Mouse (Mus musculus) liver, embryonic 15.5 days (tissue): Measurements from ENCODE around the gene Mcat. TPM values are rescaled to one million over a fixed set of nuclear protein-coding genes. Genes with fewer than 3 reads are reported as not detected.

Experiments
- ATAC-seq: fragments of 200-750 bp; cut with Nextera tagmentation; 2 replicates; pipeline ENCODE4 v1.8.0; 2017; ENCODE audit warnings: moderate number of reproducible peaks, mild to moderate bottlenecking, moderate library complexity; ENCODE audit not compliant: insufficient read depth
- H3K27ac ChIP-seq: fragments of 300-500 bp; sonication (generic); replicated peaks from 2 replicates; pipeline ENCODE4 v1.5.1; 2015; ENCODE audit warnings: mild to moderate bottlenecking, inconsistent platforms
- H3K27me3 ChIP-seq: fragments of 300-500 bp; sonication (generic); 2 replicates; pipeline ENCODE4 v1.6.1; 2015; ENCODE audit warnings: mild to moderate bottlenecking, inconsistent platforms
- H3K36me3 ChIP-seq: fragments of 300-500 bp; sonication (generic); replicated peaks from 2 replicates; pipeline ENCODE4 v1.6.1; 2015; ENCODE audit warnings: moderate library complexity, mild to moderate bottlenecking, inconsistent platforms
- H3K4me1 ChIP-seq: fragments of 300-500 bp; sonication (generic); replicated peaks from 2 replicates; pipeline ENCODE4 v1.6.1; 2015; ENCODE audit warnings: inconsistent platforms
- H3K4me2 ChIP-seq: fragments of 300-500 bp; sonication (generic); 2 replicates; pipeline ENCODE4 v1.6.1; 2015; ENCODE audit warnings: moderate library complexity, mild to moderate bottlenecking, inconsistent platforms
- H3K4me3 ChIP-seq: fragments of 300-500 bp; sonication (generic); replicated peaks from 2 replicates; pipeline ENCODE4 v1.5.1; 2015; ENCODE audit warnings: mild to moderate bottlenecking, inconsistent platforms
- H3K9ac ChIP-seq: fragments of 300-500 bp; sonication (generic); 2 replicates; pipeline ENCODE4 v1.6.1; 2015; ENCODE audit warnings: moderate library complexity, mild to moderate bottlenecking, inconsistent platforms
- H3K9me3 ChIP-seq: fragments of 300-500 bp; sonication (generic); replicated peaks from 2 replicates; pipeline ENCODE4 v1.6.1; 2016; ENCODE audit warnings: inconsistent platforms
- WGBS: fragments of 180-500 bp; shearing (Covaris S2); methylation state at CpG from one replicate; pipeline ENCODE4 v1.1.7; 2015; ENCODE audit warnings: mixed read lengths; ENCODE audit not compliant: insufficient replicate concordance; 5-methylcytosine and 5-hydroxymethylcytosine counted together
- polyA plus RNA-seq: library from polyadenylated mRNA; unstranded; fragments of >200 nt; fragmentation: Nextera tagmentation; extraction: Ambion mirVana; gene quantifications from 2 replicates; pipeline ENCODE4 v1.2.1, GENCODE M21; 2015

Gene Mcat
- polyA plus RNA-seq, 1 experiment from 2014 or later = 15.4 TPM

DNA sequence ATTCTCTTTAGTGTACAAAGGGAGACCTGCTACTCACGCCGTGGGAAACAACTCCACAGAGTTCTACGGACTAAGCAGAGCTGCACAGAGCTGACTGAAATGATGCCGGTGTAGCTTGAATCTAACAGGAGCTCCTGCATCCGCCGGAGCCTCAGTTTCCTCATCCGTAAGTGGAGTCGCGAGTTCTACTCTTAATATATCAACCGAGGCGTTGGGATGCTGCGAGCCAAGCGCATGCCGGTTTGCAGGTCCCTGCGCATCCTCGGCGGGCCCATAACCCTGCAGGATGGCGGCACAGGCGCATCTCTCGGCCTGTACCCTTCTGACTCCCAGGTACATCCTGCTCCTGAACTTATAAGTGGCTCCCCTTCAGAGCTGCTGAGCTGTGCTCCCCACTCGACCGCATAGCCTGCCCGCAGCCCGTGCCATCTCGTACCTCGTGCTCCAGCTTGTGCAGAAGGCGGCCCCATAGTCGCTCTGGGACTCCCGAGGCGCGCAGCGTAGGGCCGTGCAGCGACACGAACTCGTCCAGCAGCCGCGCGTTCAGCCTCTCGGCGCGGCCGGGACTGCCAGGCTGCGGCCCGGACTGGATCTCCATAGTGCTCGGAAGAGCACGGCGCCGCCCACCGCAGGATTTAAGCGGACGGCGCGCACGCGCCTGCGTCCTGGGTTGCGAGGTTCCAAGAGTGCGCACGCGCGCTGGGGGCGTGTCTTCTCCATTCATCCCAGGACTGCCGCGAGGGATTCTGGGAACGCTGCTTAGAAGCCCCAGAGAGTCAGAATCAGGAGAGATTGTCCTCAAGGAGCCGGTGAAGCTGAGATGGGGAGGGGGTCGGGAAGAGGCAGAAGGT is 31.2 kb upstream of the Mcat start, which contains the start of gene Ttll12:
Ttll12 (minus strand) TSS at position 645 of the 851 bp plus-strand sequence.
- peak within 1 kb of the TSS; percentile 96 for H3K9ac ChIP-seq
- peak within 1 kb of the TSS; percentile 96 for H3K4me3 ChIP-seq
- peak within 1 kb of the TSS; percentile 87 for H3K4me2 ChIP-seq
- no peaks in the 10 kb centered on the region for H3K9me3 ChIP-seq
- H3K27ac ChIP-seq = peak within 1 kb of the TSS; percentile 99
- no peaks in the 10 kb centered on the region for H3K27me3 ChIP-seq
- WGBS = under 1% methylated on average over 68 of the region's 68 CpGs
- peaks cover 66% of the 10 kb centered on the region for H3K4me1 ChIP-seq
- peaks cover 28% of the 10 kb centered on the region for H3K36me3 ChIP-seq
- peak; percentile 66 for ATAC-seq

DNA sequence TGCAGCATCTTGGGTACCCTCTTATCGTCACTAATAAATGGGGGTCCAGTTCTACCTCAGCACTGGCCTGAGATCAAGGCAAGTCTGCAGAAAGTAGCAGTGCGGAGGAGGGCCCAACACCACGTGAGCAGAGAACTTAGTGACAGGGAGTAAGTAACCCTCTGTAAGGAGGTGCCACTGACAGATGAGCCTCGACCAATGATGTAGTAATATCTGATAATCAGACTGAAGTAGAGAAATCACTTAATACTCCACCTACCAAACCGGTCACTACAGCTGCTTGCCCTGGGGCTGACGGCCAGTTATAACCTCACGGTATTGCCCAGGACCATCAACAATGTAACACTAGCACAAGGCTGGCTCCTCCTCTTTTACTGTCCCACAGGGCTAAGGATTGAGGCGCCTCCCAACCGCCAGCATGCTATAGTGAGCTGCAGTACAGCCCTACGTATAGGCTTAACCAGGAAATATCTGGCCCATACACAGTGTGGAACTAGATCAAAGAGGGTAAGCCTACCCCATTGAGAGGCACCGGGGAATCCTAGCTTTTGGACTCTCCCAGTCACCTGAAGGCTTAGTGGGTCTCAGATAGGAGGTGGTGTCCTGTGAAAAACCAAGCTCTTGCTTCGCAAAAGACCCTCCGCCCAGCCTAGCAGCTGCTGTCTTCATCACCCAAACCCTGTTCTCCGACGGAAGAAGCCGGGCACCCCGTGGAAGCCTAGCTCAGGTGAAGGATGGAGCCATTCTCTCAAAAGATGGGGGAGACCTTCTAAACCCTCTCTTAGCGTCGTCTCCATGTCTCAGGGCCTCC is 30.3 kb upstream of the Mcat start:
- Histone ChIP-seq H3K4me2 (peak overlapping the region; percentile 87), H3K27me3 (no peaks in the 10 kb centered on the region), H3K36me3 (peaks cover 35% of the 10 kb centered on the region), H3K4me1 (peaks cover 68% of the 10 kb centered on the region), H3K9me3 (no peaks in the 10 kb centered on the region), H3K27ac (peak overlapping the region; percentile 99), H3K9ac (peak overlapping the region; percentile 96), H3K4me3 (peak overlapping the region; percentile 96)
- 8% methylated on average over 19 of the region's 19 CpGs for WGBS
- ATAC-seq = peak; percentile 61

DNA sequence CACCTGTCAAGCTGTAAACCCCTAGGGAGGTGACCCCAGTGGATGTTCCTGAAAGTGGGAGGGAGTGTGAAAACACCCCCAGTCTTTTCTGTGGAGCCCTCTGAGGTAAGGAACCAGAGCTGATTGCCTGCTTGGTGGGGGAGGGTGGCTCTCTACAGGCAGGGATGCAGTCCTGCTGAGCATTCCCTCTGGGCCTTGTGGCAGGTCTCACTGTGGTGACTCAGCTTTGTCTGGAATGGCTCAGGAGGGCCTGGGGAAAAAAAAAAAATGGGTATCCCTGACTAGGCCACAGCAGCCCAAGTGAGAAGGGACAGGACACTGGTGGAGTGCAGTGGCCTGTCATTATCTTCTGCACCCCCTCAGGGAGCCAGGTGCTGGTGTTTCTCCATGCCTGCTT is 29.6 kb upstream of the Mcat start:
- H3K4me1 ChIP-seq = peaks cover 68% of the 10 kb centered on the region
- peaks cover 41% of the 10 kb centered on the region for H3K36me3 ChIP-seq
- H3K27me3 ChIP-seq = no peaks in the 10 kb centered on the region
- peak overlapping the region; percentile 96 for H3K9ac ChIP-seq
- peak overlapping the region; percentile 87 for H3K4me2 ChIP-seq
- H3K9me3 ChIP-seq = no peaks in the 10 kb centered on the region
- peak overlapping the region; percentile 96 for H3K4me3 ChIP-seq
- peak; percentile 38 for ATAC-seq
- peak overlapping the region; percentile 99 for H3K27ac ChIP-seq

DNA sequence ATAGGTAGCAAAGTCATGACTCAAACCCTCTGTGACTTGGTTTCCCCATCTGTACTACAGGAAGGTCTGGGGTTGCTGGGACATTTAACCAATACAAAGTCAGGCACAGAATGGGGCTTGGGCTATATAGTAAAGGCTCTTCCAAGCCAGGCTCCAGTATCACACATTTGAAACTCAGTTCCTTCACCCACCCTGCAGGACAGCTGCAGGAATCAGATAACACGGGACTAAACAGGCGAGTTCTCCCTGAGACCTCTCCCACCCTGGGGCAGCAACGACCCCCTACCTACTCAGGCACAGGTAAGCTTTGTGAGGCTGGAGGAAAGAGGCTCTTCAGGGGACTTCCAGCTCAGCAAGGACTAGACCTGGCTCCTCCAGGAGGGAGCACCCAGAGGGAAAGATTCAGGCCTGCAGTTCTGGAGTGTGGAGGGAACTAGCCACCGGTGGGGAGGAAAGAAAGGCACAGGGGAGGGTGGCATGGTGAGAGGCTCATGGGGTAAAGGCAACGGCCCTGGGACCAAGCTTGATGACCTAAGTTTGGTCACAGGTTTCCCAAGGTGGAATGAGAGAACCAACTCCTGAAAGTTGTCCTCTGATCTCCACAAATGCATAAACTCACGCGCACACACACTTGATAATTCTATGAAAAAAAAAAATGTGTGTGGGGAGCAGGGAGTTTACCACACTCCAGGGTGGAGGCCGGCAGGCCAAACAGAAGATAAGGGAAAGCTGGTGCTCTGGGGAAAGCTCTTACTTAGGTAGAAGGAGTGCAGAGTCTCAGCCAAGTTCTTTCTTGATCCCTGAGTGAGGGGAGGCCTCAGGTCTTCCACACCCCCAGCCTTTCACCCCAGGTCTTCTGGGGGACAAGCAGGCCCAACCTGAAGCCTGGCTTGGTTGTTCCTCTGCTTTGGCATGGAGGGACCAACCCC is 28.9 kb upstream of the Mcat start:
- peak overlapping the region; percentile 96 for H3K4me3 ChIP-seq
- WGBS = 16% methylated on average over 8 of the region's 8 CpGs
- H3K36me3 ChIP-seq = peaks cover 43% of the 10 kb centered on the region
- ATAC-seq = peak; percentile 80
- H3K9me3 ChIP-seq = no peaks in the 10 kb centered on the region
- peaks cover 68% of the 10 kb centered on the region for H3K4me1 ChIP-seq
- H3K27me3 ChIP-seq = no peaks in the 10 kb centered on the region
- peak overlapping the region; percentile 96 for H3K9ac ChIP-seq
- H3K4me2 ChIP-seq = peak overlapping the region; percentile 87
- H3K27ac ChIP-seq = peak overlapping the region; percentile 99

DNA sequence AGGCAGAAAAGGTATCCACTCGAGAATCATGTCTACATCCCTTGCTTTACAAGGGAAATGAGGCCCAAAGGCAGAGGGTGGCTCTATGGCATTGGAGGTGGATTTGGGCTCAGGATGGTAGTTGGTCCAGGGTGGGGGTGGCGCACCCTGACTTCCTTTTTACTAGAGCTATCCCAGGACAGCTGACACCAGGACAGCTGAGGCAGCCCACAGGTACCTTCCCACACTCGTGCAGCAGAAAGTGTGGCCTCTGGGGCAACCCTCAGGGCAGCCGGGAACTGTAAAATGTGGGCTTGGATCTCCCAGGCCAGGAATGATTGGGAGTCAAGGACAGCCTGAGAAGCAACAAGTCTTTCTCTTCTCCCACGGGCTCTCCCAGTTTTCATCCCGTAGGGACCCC is 28.2 kb upstream of the Mcat start:
- Histone ChIP-seq H3K9ac (peak overlapping the region; percentile 96), H3K4me3 (peak overlapping the region; percentile 96), H3K27me3 (no peaks in the 10 kb centered on the region), H3K36me3 (peaks cover 45% of the 10 kb centered on the region), H3K4me1 (peaks cover 63% of the 10 kb centered on the region), H3K27ac (peak overlapping the region; percentile 99), H3K9me3 (no peaks in the 10 kb centered on the region), H3K4me2 (peak overlapping the region; percentile 87)
- WGBS = 48% methylated on average over 6 of the region's 6 CpGs
- no peak for ATAC-seq

DNA sequence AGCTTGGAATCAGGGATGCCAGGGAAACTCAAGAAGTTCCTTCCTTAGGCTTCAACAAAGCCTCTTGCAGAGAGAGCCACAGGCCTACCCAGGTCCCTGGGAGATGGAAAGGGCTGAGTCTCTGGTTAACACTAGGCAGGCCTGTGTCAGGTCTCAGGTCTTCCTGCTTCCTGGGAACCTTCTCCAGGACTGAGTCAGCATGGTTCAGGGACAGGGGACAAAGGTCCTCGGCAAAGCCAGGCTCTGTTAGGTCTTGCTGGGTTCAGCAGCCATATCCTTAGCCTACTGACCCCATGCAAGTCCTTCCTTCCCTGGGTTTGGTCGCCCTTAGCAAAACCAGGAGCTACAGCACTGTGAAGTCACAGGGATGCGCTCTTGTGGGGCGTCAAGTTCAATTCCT is 27.3 kb upstream of the Mcat start:
- Histone ChIP-seq H3K4me3 (peak overlapping the region; percentile 96; the same call in 1 of the 2 replicates), H3K9me3 (no peaks in the 10 kb centered on the region), H3K36me3 (peaks cover 55% of the 10 kb centered on the region), H3K4me2 (peak overlapping the region; percentile 87), H3K9ac (peak overlapping the region; percentile 96; the same call in 1 of the 2 replicates), H3K27ac (peak overlapping the region; percentile 99), H3K4me1 (peaks cover 54% of the 10 kb centered on the region), H3K27me3 (no peaks in the 10 kb centered on the region)
- 82% methylated on average over 4 of the region's 4 CpGs for WGBS
- ATAC-seq = no peak

DNA sequence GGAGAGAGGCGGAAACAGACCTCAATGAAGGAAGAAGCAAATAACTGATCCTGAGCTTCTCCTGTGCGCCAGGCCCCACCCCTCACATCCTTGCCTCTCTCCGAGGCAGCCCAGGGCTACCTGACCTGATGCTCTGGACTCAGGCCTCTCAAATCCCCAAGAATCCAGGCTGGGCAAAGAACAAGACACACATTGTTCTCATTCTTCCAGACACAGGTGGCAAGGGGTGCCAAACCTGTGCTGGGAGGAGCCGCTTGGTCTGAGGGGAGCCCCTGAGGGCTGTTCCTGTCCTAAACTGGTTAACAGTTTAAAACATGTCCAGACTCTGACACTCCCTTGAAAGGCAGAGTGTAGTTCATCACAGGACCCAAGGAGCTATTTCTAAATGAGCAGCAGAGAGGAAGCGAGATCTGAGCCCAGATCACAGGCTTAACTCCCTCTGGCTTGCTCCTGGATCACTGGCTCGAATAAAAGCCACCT is 21.2 kb upstream of the Mcat start:
- Histone ChIP-seq H3K27ac (peak overlapping the region; percentile 74), H3K36me3 (peaks cover 97% of the 10 kb centered on the region), H3K4me2 (no peak overlapping the region), H3K27me3 (no peaks in the 10 kb centered on the region), H3K4me1 (peaks cover 23% of the 10 kb centered on the region), H3K9me3 (no peaks in the 10 kb centered on the region), H3K9ac (no peak overlapping the region), H3K4me3 (no peak overlapping the region)
- 85% methylated on average over 6 of the region's 6 CpGs for WGBS
- no peak for ATAC-seq

DNA sequence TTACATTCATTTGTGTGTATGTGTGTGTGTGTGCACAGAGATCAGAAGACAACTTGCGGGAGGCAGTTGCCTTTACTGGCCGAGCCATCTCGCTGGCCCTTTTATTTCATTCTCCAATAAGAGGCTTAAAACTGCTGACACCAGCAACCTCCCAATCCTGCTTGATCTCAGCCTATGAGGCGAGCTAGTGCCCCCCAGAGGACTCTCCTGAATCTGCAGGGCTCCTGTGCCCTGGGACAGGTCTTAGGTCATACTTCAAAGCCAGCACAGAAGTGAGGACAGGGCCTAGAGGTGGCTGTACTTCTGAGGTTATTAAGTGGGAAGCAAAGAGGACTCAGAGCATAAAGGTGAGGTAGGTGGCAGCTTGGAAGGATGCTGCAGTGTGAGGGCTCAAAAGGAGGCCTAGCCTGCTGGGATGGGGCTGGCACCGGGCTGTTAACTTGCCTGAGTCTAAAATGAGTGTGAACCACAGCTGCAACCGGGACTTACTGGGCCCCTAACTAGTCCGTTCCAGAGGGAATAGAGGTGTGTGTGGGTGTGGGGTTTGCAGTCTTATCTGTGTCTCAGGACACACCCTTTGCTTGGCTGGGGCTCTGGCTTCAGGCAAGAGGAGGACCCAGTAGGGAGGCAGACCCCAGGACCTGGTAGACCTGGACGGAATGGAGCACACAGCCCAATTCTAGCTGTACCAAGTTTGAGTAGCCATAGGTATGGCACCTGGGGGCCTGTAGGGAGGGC is 20.0 kb upstream of the Mcat start:
- Histone ChIP-seq H3K27ac (peak overlapping the region; percentile 74), H3K9ac (peak overlapping the region; percentile 35; the same call in 1 of the 2 replicates), H3K36me3 (peaks cover 99% of the 10 kb centered on the region), H3K4me2 (peak overlapping the region; percentile 56), H3K4me1 (peaks cover 21% of the 10 kb centered on the region), H3K4me3 (peak overlapping the region; percentile 10; the same call in 1 of the 2 replicates), H3K9me3 (no peaks in the 10 kb centered on the region), H3K27me3 (no peaks in the 10 kb centered on the region)
- WGBS = 57% methylated on average over 8 of the region's 8 CpGs
- peak; percentile 83 for ATAC-seq

DNA sequence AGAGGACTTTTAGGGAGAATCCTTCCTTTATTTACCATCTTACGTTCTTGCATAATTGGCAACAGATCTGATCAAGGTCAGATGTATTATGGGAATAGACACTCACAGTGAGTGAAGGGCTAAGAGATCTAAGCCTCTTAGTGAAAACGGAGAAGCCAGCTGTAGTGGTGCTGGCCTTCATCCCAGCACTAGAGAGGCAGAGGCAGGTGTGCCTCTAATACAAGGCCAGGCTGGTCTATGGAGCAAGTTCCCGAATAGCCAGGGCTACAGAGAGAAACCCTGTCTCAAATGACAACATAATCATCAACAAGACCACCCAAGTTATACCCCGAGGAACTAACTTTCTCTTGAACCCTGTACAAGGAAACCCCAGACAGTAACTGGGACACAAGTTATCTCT is 19.3 kb upstream of the Mcat start:
- Histone ChIP-seq H3K4me1 (peaks cover 21% of the 10 kb centered on the region), H3K4me3 (no peak overlapping the region), H3K9ac (no peak overlapping the region), H3K4me2 (no peak overlapping the region; the same call in 1 of the 2 replicates), H3K27ac (peak overlapping the region; percentile 74; the same call in 1 of the 2 replicates), H3K36me3 (peaks cover 99% of the 10 kb centered on the region), H3K27me3 (no peaks in the 10 kb centered on the region), H3K9me3 (no peaks in the 10 kb centered on the region)
- WGBS = 86% methylated on average over 4 of the region's 4 CpGs
- no peak for ATAC-seq

DNA sequence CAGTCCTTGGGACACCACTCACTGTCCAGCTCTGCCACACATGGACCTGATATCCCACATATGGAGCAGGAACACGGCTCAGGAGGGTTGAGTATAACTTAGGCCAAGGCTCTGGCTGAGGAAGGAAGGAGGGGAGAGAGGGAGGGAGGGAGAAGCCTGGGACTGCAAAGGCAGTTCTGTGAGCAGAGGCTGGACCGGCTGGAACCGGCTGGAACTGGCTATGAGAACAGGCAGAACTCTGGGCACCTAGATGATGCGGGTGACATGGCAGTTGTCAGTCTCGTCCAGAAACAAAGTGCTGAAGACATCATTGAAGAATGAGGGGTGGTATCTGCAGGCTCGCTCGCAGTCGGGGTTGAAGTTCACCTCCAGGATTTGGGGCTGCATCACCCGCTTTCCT is 13.1 kb upstream of the Mcat start:
- no peak overlapping the region for H3K4me2 ChIP-seq
- no peaks in the 10 kb centered on the region for H3K27me3 ChIP-seq
- H3K4me1 ChIP-seq = no peaks in the 10 kb centered on the region; the same call in 1 of the 2 replicates
- no peak overlapping the region for H3K4me3 ChIP-seq
- H3K9ac ChIP-seq = no peak overlapping the region
- WGBS = 85% methylated on average over 9 of the region's 9 CpGs
- H3K9me3 ChIP-seq = no peaks in the 10 kb centered on the region
- H3K27ac ChIP-seq = no peak overlapping the region
- no peak for ATAC-seq
- H3K36me3 ChIP-seq = peaks cover 96% of the 10 kb centered on the region
